Mouse (Mus musculus): ENCODE measurements at regions not wholly inside any gene's neighbourhood (a gene's known extent, or its start where the extent isn't known, plus 50 kb on each side); places are given as distances from the start of the nearest gene placed in this dataset.

GRCm38 (mm10) chr1:12027442-12027841 lies 613.5 kb downstream of the A830018L16Rik start:
- no peak for TF ChIP-seq CTCF (IDR thresholded peaks at IDR 0.05; ENCODE audit: low read depth, low read length)
- TF ChIP-seq POLR2A (IDR thresholded peaks at IDR 0.05; ENCODE audit: insufficient read depth, low read length) = no peak
- TF ChIP-seq EP300 (IDR thresholded peaks at IDR 0.05; ENCODE audit: insufficient read depth, low read depth, low read length) = no peak

All from ES-Bruce4 (cell line).